Mouse (Mus musculus) large intestine, adult 2 months (tissue): ENCODE results near the gene Dirc2. TPM values are rescaled to one million over a fixed set of nuclear protein-coding genes. Genes with fewer than 3 reads are reported as not detected.
A peak's percentile ranks its signal among the peaks of the same experiment; 100 is the strongest.

ENCODE experiments used
- DNase-seq: peaks from one replicate; pipeline ENCODE4 v3.0.0-alpha.2; 2012; ENCODE audit warnings: low read depth, low spot score
- WGBS: fragments of 180-500 bp; shearing (Covaris S2); methylation state at CpG from one replicate; pipeline ENCODE4 v1.1.7; 2018; 5-methylcytosine and 5-hydroxymethylcytosine counted together
- polyA plus RNA-seq: library from polyadenylated mRNA; depleted of rRNA; stranded (reverse); fragments of >200 nt; gene quantifications from 2 replicates; pipeline ENCODE4 v1.2.3, GENCODE M21; 2012; rRNA removed

Dirc2 gene
- 32.3 and 38.1 TPM in 2 replicates for polyA plus RNA-seq

DNA sequence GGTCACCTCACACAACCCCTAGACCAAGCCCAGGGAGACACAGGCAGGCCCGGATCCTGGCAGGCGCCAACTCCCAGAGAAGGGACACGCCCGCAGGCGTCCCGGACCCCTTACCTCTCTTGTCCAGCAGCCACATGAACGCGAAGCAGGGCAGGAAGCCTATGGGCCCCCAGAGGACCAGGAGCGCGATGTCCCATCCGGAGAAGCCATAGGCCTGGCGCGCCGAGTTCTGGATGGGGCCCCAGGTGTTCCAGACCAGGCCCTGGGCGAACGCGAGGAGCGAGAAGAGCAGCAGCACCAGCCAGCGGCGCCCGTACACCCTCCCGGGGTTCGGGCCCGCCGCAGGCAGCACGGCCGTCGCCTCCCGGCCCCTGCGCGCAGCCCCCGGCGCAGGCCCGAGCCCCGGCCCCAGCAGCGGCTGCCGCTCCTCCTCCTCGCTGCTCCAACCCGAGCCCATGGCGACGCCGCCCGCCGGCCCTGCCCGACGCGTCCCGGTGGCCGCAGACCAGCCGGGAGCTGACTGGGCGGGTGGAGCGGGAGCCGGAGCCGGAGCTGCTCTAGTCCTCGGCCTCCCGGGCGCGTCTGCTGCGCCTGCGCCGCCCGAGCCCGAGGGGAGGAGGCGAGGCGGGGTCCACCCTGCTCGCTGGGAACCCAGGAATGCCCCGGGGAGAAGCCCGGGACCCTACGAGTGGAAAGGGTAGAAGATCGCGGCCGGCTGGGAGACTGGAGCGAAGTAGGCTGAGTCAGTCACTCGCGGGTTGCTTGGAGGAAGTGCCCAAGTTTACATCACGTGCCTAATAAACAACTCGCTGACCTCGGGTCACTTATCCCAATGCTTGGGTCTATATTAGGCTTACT is at the start of gene Dirc2:
Gene Dirc2, minus strand, starts transcription at position 572 of the 858 bp plus-strand sequence.
- no peak for DNase-seq
- WGBS = under 1% methylated on average over 78 of the region's 78 CpGs

DNA sequence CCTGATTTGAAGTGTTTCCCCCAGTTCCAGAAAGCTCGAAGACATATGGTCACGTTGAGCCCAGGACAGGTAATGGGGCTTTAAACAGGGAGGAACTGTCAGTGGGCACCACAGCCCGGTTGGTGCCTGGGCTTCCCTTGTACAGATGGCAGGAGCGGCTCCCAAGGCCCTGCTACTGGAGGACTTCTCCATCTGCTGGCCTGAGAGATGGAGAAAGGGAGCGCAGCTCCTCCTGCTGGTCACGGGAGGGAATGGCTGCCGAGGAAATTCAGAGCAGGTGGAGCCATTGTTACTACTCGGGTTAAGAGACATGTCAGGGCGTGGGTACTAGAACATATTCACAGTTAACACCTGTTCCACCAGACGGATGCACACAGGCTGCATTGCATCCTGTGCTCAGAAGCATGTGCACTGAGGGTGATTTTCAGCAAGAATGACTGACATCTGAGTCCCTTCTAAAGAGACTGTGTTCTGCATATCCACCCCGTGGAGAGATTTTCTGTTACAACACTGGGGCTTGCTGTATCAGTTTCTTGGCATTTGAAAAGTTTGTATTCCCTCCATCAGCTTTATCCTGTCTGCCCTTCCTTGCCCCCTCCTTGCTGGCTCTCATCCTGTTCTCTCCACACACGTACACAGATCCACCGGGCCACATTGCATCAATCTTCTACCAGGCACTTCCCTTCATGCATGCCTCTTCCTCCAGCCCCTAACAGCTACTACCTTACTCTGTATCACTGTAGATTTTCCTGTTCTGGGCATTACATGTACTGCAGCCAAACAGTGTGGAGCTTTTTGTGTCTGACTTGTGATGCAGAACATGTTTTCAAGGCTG is 48.3 kb upstream of the Dirc2 start:
- peak; percentile 52 for DNase-seq

DNA sequence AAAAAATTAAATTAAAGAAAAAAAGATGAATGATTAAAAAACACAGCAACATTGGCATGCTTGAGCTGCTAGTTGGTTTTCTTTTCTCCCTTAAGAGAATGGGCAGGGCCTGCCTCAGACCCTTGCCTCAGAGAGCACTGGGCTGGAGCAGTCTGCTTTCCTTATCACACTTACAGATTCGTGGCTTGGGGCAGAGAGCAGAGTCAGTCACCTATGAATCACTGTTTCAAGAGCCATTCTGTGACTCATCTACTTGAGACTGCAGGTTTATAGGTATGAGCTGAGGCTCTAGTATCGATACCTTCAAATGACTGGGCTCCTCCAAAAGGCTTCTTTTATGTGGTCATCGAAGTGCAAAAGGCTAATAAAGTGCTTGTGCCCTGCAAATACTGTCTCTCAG is 44.0 kb upstream of the Dirc2 start:
- DNase-seq = peak; percentile 25
- 26% methylated on average over 3 of the region's 3 CpGs for WGBS

More for the DNA sequence above, 48.3 kb upstream of the Dirc2 start:
- WGBS = 32% methylated on average over 13 of the region's 13 CpGs

DNA sequence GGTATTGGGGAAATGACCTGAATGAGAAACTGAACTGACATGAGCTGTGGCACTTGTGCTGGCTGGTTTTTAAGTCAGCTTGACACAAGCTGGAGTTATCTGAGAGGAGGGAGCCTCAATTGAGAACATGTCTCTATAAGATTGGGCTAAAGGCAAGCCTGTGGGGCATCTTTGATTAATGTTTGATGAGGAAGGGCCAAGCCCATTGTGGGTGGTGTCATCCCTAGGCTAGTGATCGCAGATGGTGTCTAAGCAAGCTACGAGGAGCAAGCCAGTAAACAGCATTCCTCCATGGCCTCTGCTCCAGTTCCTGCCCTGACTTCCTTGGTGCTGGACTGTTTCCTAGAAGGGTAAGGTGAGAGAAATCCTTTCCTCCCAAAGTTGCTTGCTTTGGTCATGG is 39.7 kb upstream of the Dirc2 start:
- 98% methylated on average over 2 of the region's 2 CpGs for WGBS
- DNase-seq = no peak

DNA sequence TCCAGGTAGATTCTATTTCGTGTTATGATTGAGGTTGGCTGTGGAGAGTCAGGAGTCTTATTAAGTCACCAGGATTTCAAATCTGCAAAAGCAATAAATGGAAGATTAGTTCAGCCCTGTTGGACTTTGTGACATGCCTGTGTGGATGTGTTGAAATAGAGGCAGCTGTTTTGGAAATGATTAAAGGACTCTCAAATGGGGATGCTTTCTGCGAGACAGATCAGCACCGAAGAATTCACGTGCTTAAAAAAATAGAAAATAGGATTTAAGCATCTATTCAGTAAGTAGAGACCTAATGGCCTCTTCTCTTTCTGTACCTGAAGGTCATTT is 38.5 kb upstream of the Dirc2 start:
- WGBS = 51% methylated on average over 4 of the region's 4 CpGs
- DNase-seq = no peak

DNA sequence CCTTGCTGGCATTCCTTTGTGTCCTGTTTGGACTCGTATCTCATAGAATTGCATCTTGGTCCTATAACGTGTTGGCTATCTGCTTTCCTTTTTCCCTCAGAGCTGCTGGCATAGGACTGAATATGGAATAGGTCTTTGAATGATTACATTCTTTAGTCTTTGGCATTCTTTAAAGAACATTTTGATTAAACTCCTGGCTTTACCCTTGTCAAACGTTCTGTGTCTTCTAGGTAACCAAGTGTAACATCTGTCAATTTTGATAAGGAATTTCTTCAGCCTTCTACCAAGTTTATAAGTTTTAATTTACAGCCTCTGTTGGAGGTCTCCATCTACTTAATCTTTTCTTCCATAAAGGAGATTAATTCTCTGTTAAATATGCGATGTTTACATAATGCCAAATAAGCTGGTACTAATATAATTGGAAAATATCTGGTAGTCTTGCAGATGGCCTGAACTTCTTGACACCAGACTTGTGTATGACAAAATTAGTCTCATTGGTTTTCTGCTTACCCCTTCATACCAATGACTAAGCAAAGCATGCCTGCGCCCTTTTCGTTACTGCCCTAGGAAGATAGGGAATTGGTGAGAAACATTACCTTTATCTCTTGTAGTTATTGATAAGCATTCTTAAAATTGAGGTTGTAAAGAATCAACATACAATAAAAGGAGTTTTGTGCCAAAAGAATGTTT is 38.0 kb upstream of the Dirc2 start:
- no peak for DNase-seq
- WGBS = 79% methylated on average over 6 of the region's 6 CpGs

DNA sequence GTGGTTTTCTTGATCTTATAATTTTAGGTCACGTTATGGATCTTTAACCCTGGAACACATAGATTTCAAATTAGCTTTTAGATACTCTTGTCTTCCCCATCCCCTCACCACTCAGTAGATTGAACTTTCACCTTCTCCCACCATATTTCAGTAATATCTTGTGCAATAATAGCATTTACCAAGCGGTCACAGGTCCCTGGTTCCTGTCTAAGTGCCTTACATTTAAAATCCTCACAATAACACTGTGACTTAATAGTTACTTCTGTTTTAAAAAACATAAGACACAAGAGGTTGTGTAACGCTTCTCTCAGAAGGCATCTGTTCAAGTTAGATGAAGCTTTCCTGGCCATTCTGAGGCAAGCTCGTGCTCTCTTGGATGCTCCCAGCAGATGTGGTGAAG is 34.6 kb upstream of the Dirc2 start:
- 91% methylated on average over 4 of the region's 4 CpGs for whole genome bisulfite sequencing
- no peak for DNase-seq

DNA sequence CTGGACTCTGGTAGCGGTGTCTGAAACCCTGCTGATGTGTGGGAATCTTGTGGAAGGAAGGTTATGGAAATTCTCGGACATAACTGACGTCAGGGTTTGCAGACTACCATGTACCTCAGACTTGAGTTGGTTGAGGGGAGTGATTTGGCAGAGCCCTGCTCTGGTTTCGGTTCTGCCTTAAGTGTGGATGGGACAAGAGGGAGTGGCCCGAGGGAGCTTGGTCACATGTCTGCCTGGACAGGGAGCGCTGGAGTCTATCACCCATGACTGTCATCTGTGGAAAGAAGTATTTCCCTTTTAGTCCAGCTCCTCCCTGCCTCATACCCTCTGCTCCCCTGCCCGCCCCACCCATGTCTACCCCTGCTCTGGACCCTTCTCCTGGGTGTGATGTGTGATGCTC is 33.0 kb upstream of the Dirc2 start:
- DNase-seq = no peak
- WGBS = 89% methylated on average over 7 of the region's 7 CpGs

DNA sequence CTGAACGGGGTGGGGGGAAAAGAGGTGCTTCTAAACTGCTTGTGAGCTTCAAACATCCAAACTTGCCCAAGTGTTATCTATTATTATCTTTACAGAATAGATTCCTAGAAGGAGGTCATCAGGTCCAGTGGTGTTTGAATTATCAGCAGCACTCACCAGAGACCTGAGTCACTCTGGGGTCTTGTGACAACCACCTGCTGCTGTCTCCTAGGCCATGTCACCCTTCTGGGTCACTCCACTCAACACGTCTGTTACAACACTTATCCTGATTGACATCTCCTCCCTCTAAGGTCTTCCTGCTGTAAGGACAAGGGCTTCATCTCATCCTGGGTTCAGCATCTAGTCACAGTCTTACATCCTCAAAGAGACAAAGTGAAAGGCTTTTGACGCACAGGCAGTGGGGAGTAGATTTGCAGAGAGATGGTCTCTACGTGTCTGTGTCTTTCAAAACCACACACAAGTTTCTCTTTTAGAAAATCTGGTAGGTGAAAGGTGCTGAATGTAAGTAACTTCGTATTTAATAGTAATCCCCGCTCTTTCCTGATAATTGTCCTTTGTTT is 22.9 kb upstream of the Dirc2 start:
- no peak for DNase-seq
- 90% methylated on average over 6 of the region's 6 CpGs for WGBS

DNA sequence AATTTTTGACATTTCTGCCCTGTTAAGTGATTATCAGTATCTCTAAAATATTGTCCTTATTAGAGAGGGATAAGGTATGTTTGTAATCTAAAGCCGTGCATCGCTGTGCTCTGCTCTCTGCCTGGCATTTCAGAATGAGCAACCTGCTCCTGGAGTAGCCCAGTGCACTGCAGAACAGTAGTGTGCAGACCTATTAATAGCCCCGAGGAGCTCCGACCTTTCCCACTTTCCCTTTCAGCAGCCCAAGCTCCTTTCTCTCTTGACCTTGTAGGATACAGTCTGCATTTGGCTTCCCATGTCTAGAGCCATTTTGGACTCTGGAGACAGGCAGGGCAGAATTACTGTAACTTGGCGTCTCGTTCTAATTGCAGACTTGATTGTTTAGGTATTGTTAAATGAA is 19.2 kb upstream of the Dirc2 start:
- 89% methylated on average over 6 of the region's 6 CpGs for WGBS
- DNase-seq = no peak

DNA sequence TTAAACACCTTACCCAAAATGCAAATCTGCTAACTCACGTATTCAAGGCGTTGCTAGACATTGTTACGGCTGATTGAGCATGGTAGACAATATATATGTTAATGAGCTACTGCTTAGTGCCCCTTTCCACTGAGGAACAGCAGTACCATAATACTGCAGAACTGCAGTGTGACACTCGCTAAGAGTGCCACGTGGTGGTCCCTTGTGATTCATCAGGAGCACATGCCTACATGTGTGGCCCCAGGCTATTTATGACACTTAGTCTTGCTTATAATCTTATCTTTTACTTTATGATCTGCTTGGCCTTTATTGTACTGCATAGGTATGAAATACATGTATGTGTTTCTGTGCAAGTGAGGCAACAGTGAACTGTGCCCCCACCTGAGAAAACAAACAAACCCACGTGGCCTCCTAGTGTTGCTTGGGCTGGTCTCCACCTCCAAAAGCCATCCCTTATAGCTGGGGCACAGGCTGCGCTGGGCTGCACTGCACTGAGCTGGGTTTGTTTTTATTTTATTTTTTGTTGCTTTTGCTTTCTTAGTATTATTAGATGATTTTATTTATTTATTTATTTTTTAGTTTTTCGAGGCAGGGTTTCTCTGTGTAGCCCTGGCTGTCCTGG is 18.5 kb upstream of the Dirc2 start:
- DNase-seq = no peak
- WGBS = 84% methylated on average over 8 of the region's 8 CpGs

DNA sequence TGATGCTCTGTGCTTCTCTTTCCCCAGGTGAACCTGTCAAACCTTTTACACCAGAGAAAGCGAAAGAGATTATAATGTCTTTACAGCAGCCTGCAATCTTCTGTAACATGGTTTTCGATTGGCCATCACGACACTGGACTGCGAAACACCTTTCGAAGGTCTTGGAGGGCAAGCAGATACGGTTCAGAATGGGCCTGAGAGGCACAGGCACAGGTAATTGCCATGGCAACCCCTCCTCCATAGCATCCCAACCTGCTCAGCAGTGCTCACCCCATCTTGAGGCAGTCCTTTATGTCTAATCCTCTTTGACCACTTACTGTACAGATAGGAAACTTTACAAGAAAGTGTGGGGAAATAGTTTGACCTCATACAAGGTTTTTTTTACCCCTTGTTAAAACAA is 18.0 kb upstream of the Dirc2 start:
- WGBS = 86% methylated on average over 6 of the region's 6 CpGs
- DNase-seq = no peak

DNA sequence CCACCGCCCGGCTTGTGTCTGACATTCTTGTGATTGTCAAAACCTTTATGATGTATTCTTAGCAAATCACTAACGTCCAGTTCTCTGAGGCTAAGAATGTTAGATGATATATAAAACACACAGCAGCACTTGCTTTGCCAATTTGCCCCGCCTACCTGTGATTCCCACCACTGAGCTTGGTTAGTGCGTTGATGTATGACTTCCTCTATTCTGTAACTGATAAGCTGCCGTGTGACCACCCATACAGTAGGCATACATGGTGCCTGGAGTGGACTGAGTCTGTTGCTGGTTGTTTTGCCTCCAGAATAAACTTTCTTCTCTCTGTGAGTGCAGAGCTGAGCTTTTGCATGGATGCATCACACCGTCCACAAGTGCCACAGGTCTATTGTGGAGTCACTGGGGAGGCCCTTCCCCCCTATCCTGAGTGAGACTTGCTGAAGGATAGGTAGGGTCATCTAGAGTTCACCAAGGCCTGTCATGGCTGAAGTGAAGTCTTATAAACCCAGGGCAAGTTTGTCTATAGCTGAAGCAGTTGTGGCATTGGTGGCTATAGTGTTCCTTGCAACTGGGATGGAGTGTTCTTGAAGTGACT is 15.1 kb upstream of the Dirc2 start:
- WGBS = 60% methylated on average over 7 of the region's 7 CpGs
- no peak for DNase-seq

DNA sequence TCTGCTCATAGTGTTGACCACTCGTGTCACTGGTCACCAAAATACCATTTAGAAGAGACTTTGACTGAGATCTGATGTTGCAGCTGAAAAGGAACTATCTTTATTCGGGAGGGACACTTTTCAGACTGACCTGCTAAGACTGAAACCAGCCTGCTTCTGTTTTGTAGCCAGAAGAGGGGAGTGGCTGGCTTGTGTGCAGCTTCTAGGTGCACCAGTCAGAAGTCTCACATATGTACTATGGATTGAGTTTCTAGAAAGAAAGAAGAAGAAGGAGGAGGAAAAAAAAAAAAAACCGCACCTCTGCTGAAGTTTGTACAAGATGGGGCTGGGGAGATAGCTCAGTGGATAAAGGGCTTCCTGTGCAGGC is 14.0 kb upstream of the Dirc2 start:
- 75% methylated on average over 3 of the region's 3 CpGs for WGBS
- DNase-seq = no peak

DNA sequence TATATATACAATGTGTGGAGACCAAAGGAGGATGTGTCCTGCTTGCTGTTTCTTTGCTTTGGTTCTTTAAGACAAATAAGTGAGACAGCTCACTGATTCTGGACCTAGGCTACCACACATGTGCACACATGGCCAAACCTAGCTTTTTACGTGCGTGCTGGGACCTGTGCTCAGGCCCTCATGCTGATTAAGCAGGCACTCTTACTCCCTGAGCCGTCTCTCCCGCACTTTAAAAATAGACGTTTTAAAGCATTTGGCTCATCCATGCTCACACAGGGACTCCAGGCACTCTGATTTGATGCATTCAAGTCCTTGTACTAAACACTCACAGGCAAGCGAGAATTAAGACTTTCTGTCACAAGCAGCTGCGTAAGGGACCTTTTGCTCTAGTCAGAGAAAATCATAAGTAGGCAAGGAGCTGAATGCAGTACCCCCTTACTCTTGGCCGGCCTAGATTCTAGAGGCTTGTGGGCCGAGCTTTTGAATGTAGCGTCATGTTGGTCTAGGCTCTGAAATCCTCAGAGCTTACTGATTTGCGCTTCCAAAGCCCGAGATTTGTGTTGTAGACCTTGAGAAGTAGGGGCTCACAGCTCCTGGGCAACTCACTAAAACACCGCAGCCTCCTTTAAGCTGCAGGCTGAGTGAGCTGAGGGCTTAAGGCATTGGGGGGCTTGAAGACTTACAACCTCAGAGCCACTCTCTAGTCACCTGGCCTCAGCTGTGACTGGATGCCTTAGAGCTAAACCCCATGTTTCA is 13.5 kb upstream of the Dirc2 start:
- WGBS = 92% methylated on average over 13 of the region's 13 CpGs
- DNase-seq = no peak

DNA sequence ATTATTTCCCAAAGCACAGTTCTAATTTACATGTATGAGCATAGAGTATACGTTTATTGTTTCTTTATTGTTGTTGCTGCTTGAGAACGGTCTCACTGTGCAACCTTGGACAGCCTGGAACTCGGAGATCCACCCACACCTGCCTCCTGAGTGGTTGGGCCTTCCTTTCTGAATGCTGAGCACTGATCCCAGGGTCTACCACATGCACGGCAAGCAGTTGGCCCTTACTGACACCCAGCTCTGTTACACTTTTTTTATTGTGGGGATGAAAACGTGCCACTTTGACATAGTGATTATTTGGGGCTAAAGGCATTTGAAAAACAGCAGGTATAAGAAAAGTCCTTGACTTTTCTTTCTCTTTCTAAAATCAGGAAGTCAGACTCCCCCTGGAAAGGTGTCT is 12.5 kb upstream of the Dirc2 start:
- no peak for DNase-seq
- 77% methylated on average over 5 of the region's 5 CpGs for WGBS

DNA sequence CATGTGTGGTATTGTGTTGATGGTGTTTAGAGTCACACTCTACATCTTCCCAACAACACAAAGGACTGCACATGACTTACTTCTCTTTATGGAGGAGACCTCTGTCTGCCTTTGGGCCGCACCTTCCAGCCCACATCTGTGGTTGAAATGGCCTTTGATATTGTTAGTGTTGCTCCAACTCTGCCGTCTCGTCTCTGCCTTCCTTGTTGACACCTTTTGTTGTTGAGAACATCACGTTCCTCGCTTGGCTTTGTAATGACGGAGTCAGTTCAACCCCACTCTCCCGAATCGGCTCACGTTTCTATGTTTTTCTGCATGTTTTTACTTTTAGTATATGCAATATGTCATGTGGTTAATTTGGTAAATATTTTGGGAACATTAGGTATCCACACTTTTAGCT is 11.9 kb upstream of the Dirc2 start:
- DNase-seq = no peak
- WGBS = 90% methylated on average over 9 of the region's 9 CpGs

DNA sequence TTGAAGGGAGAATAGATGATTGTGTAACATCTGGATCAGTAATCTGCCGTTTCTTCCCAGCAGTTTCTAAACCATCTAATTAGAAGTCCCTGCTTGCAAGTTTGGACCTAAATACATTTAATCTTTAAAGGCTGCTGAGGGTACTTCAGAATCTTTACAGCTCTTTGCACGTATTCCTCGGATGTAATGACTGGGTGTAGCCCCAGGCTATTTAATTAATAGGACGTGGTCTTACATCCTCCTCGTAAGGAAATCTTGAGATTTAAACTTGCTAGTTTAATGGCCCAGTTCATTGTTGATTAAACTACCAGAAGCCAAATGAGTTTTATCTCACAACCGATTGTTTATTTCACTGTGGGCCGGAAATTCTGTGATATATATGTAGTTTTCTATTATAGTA is 10.5 kb upstream of the Dirc2 start:
- 80% methylated on average over 7 of the region's 7 CpGs for WGBS
- no peak for DNase-seq

DNA sequence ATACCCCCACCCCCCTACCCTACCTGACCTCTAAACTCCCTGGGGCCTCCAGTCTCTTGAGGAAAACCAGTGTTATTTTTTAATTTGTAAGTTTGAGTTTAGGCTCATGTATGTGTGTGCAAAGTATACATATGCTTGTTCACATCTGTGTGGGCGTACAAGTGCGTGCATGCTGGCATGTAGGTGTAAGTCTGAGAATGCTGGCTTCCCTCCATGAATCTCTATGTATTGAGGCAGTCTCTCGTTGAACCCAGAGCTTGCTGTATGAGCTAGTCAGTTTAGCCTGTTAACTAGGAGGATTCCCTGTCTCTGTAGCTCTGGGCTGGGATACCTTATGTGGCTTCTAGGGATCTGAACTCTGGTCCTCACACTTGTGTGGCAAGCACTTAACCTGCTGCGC is 8.6 kb upstream of the Dirc2 start:
- 97% methylated on average over 4 of the region's 4 CpGs for WGBS
- DNase-seq = no peak
